Mouse (Mus musculus) ovary, adult 18-20 months (tissue): ENCODE measurements around the gene Cdca4.

Experiments used
- DNase-seq: peaks from one replicate; pipeline ENCODE4 v3.0.0; 2022; ENCODE audit warnings: low spot score, mixed read lengths

Gene Cdca4

GRCm38 (mm10) chr12:112829244-112829864 lies at the start of gene Cdca4:
Gene Cdca4 (minus strand): TSS chr12:112829423.
- peak; percentile 96 for DNase-seq

GRCm38 (mm10) chr12:112877607-112878020 lies 48.4 kb upstream of the Cdca4 start:
- DNase-seq, result no peak

- DNase-seq, result no peak
These were observed 47.9 kb upstream of the Cdca4 start for GRCm38 (mm10) chr12:112877073-112877576.

GRCm38 (mm10) chr12:112876332-112877072 lies 47.3 kb upstream of the Cdca4 start:
- peak; percentile 41 for DNase-seq

GRCm38 (mm10) chr12:112875225-112876013 lies 46.2 kb upstream of the Cdca4 start:
- DNase-seq, result peak; percentile 70

- DNase-seq, result no peak
These were observed 45.0 kb upstream of the Cdca4 start for GRCm38 (mm10) chr12:112874199-112874598.

- DNase-seq, result no peak
These were observed 44.4 kb upstream of the Cdca4 start for GRCm38 (mm10) chr12:112873452-112874190.

- no peak for DNase-seq
These were observed 43.8 kb upstream of the Cdca4 start for GRCm38 (mm10) chr12:112872991-112873390.

- DNase-seq, result no peak
These were observed 42.0 kb upstream of the Cdca4 start for GRCm38 (mm10) chr12:112871272-112871671.

GRCm38 (mm10) chr12:112870775-112871174 lies 41.6 kb upstream of the Cdca4 start:
- DNase-seq, result no peak

- DNase-seq, result no peak
These were observed 40.6 kb upstream of the Cdca4 start for GRCm38 (mm10) chr12:112869783-112870204.

- DNase-seq, result no peak
These were observed 39.2 kb upstream of the Cdca4 start, which contains the start of gene Gpr132 for GRCm38 (mm10) chr12:112868178-112869087. Gene Gpr132 (minus strand): TSS chr12:112868228.

GRCm38 (mm10) chr12:112867106-112867674 lies 38.0 kb upstream of the Cdca4 start:
- no peak for DNase-seq

GRCm38 (mm10) chr12:112866467-112867080 lies 37.4 kb upstream of the Cdca4 start:
- DNase-seq, result no peak

GRCm38 (mm10) chr12:112864804-112865203 lies 35.6 kb upstream of the Cdca4 start:
- no peak for DNase-seq

GRCm38 (mm10) chr12:112861911-112862321 lies 32.7 kb upstream of the Cdca4 start:
- no peak for DNase-seq

- DNase-seq, result no peak
These were observed 31.5 kb upstream of the Cdca4 start for GRCm38 (mm10) chr12:112860765-112861164.

GRCm38 (mm10) chr12:112859930-112860329 lies 30.7 kb upstream of the Cdca4 start:
- no peak for DNase-seq

GRCm38 (mm10) chr12:112858581-112859336 lies 29.5 kb upstream of the Cdca4 start:
- no peak for DNase-seq
